Mouse (Mus musculus): Measurements from ENCODE around the gene Rps6ka1.
"Not testable (repeated sequence)": the region's sequence is repeated elsewhere in the genome, so short reads cannot be mapped to it uniquely, and the experiment has no call there.

Gene Rps6ka1

GRCm38 (mm10) chr4:133887672-133888453 lies at the start of gene Rps6ka1:
Rps6ka1 (minus strand) TSS chr4:133887797.
- DNase-seq: peak; percentile 55 to 69

- DNase-seq: no peak
These were observed 44.2 kb upstream of the Rps6ka1 start for GRCm38 (mm10) chr4:133931785-133932184.

- DNase-seq: no peak
These were observed 43.8 kb upstream of the Rps6ka1 start for GRCm38 (mm10) chr4:133931349-133931748.

- no peak for DNase-seq
These were observed 41.7 kb upstream of the Rps6ka1 start for GRCm38 (mm10) chr4:133929278-133929670.

- DNase-seq: no peak
These were observed 41.1 kb upstream of the Rps6ka1 start for GRCm38 (mm10) chr4:133928576-133929277.

- DNase-seq: no peak
These were observed 37.6 kb upstream of the Rps6ka1 start for GRCm38 (mm10) chr4:133925204-133925603.

- no peak for DNase-seq
These were observed 36.1 kb upstream of the Rps6ka1 start for GRCm38 (mm10) chr4:133923743-133924142.

- DNase-seq: not testable (repeated sequence)
These were observed 30.7 kb upstream of the Rps6ka1 start for GRCm38 (mm10) chr4:133918093-133918825.

- DNase-seq: no peak
These were observed 24.4 kb upstream of the Rps6ka1 start for GRCm38 (mm10) chr4:133911983-133912382.

GRCm38 (mm10) chr4:133910236-133911211 lies 22.9 kb upstream of the Rps6ka1 start:
- DNase-seq: peak; percentile 92 to 96

GRCm38 (mm10) chr4:133908051-133908450 lies 20.5 kb upstream of the Rps6ka1 start:
- DNase-seq: no peak

- DNase-seq: peak in 1 of 2 experiments; percentile 20
These were observed 19.5 kb upstream of the Rps6ka1 start for GRCm38 (mm10) chr4:133907086-133907485.

- DNase-seq: not testable (repeated sequence)
These were observed 18.7 kb upstream of the Rps6ka1 start for GRCm38 (mm10) chr4:133906336-133906735.

- DNase-seq: no peak
These were observed 17.6 kb upstream of the Rps6ka1 start for GRCm38 (mm10) chr4:133905167-133905566.

GRCm38 (mm10) chr4:133904326-133904725 lies 16.7 kb upstream of the Rps6ka1 start:
- no peak for DNase-seq

- no peak for DNase-seq
These were observed 15.8 kb upstream of the Rps6ka1 start for GRCm38 (mm10) chr4:133903372-133903771.

GRCm38 (mm10) chr4:133902510-133902909 lies 14.9 kb upstream of the Rps6ka1 start:
- DNase-seq: no peak

GRCm38 (mm10) chr4:133900887-133901286 lies 13.3 kb upstream of the Rps6ka1 start:
- DNase-seq: no peak

GRCm38 (mm10) chr4:133900352-133900751 lies 12.8 kb upstream of the Rps6ka1 start:
- no peak for DNase-seq

- no peak for DNase-seq
These were observed 11.7 kb upstream of the Rps6ka1 start for GRCm38 (mm10) chr4:133899241-133899800.

- DNase-seq: no peak
These were observed 10.6 kb upstream of the Rps6ka1 start for GRCm38 (mm10) chr4:133898151-133898550.

GRCm38 (mm10) chr4:133897431-133897891 lies 9.9 kb upstream of the Rps6ka1 start:
- DNase-seq: no peak
